Mouse (Mus musculus): ENCODE data around the gene Lgr5. TPM values are rescaled to one million over a fixed set of nuclear protein-coding genes. Genes with fewer than 3 reads are reported as not detected.

The Lgr5 gene
- total and polyA plus RNA-seq, 3 experiments, result 0.11 TPM; not detected in 2

DNA sequence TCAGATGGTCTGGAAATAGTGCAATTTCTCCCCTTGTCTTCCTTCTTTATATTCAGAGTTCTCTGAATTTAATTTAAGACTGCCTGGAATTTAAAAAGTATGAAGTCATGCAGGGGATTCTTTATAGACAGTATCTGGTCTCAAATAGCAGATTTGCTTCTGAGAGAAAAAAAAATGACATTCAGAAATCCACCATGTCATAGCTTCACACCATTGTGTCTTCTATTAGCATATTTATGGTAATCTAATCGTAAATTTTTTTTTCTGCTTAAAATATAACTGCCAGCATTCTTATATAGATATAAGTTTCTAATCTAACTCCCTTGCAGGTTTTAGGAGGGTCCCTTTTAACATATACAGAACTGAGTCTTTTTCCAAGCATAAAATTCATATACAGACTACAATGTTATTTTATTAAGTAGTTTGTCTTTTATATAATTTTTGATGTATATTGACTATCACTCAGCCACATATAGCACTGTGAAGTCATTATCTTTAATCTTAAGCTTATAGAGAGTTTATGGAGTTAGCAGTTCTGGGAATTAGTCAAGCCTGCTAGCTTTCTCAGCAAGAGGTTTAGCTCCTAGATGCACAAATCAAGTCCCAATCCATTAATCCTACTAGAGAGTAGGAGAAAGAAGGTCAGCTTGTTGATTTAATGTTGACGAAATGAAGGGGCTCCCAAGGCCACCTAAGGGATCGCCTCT lies 15.7 kb downstream of the Lgr5 start:
- TF ChIP-seq GATA2 (IDR thresholded peaks at IDR 0.05; ENCODE audit: borderline replicate concordance, low read depth, low read length), result no peak
- no peak for TF ChIP-seq POLR2AphosphoS5 (IDR thresholded peaks at IDR 0.05; ENCODE audit: insufficient replicate concordance, low read depth, low read length)
- TF ChIP-seq TAL1 (conservative IDR thresholded peaks at IDR 0.05; ENCODE audit: low read depth, low read length), result no peak
- no peak for TF ChIP-seq GATA1 (IDR thresholded peaks at IDR 0.05; ENCODE audit: borderline replicate concordance, low read length)
- TF ChIP-seq CTCF (IDR thresholded peaks at IDR 0.05; ENCODE audit: low read depth, low read length), result no peak
- Histone ChIP-seq H3K4me3 (ENCODE audit: low read depth, low read length) (no peak overlapping the region), H3K4me1 (ENCODE audit: insufficient read depth, low read depth, low read length) (no peaks in the 10 kb centered on the region), H3K27me3 (ENCODE audit: insufficient read depth, low read length) (no peaks in the 10 kb centered on the region), H3K9me3 (replicated peaks) (peaks cover 33% of the 10 kb centered on the region), H3K36me3 (replicated peaks) (no peaks in the 10 kb centered on the region)
- DNase-seq (ENCODE audit: low spot score) (no peak), ATAC-seq (ENCODE audit: extremely low read depth, insufficient number of reproducible peaks, low FRiP score, poor library complexity, severe bottlenecking) (no peak)

GRCm38 (mm10) chr10:115571317-115571716 lies 16.3 kb downstream of the Lgr5 start:
- no peaks in the 10 kb centered on the region for H3K36me3 ChIP-seq (replicated peaks)
- H3K27me3 ChIP-seq (ENCODE audit: insufficient read depth, low read length), result no peaks in the 10 kb centered on the region
- peaks cover 35% of the 10 kb centered on the region for H3K9me3 ChIP-seq (replicated peaks)
- no peak for ATAC-seq (ENCODE audit: extremely low read depth, insufficient number of reproducible peaks, low FRiP score, poor library complexity, severe bottlenecking)
- no peak overlapping the region for H3K4me3 ChIP-seq (ENCODE audit: low read depth, low read length)
- DNase-seq (ENCODE audit: low spot score), result no peak
- TF ChIP-seq TAL1 (conservative IDR thresholded peaks at IDR 0.05; ENCODE audit: low read depth, low read length), result no peak
- no peak for TF ChIP-seq POLR2AphosphoS5 (IDR thresholded peaks at IDR 0.05; ENCODE audit: insufficient replicate concordance, low read depth, low read length)
- TF ChIP-seq GATA2 (IDR thresholded peaks at IDR 0.05; ENCODE audit: borderline replicate concordance, low read depth, low read length), result no peak
- no peak for TF ChIP-seq CTCF (IDR thresholded peaks at IDR 0.05; ENCODE audit: low read depth, low read length)
- no peaks in the 10 kb centered on the region for H3K4me1 ChIP-seq (ENCODE audit: insufficient read depth, low read depth, low read length)

DNA sequence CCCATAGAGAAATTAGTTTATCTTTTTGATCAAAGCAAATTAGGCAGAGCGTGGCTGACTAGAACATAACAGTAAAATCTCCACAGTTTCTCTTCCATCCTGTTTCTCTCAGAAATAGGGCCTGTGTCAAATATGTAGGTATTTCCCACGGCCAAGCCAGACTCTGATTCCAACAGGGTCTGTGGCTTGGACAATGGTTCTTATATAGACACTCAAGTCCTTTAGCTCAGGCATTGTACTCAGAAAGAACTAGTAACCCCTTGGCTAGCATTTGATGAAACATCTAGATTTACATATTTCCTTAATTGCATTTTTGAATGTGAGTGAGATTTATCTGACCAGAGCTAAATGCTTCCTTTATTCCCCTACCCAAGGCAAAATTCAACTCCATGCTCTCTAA lies 17.0 kb downstream of the Lgr5 start:
- TF ChIP-seq POLR2AphosphoS5 (IDR thresholded peaks at IDR 0.05; ENCODE audit: insufficient replicate concordance, low read depth, low read length) (no peak), CTCF (IDR thresholded peaks at IDR 0.05; ENCODE audit: low read depth, low read length) (no peak), GATA1 (IDR thresholded peaks at IDR 0.05; ENCODE audit: borderline replicate concordance, low read length) (no peak), TAL1 (conservative IDR thresholded peaks at IDR 0.05; ENCODE audit: low read depth, low read length) (no peak), GATA2 (IDR thresholded peaks at IDR 0.05; ENCODE audit: borderline replicate concordance, low read depth, low read length) (no peak)
- H3K27me3 ChIP-seq (ENCODE audit: insufficient read depth, low read length), result no peaks in the 10 kb centered on the region
- DNase-seq (ENCODE audit: low spot score) (no peak), ATAC-seq (ENCODE audit: extremely low read depth, insufficient number of reproducible peaks, low FRiP score, poor library complexity, severe bottlenecking) (no peak)
- H3K9me3 ChIP-seq (replicated peaks), result peaks cover 32% of the 10 kb centered on the region
- H3K36me3 ChIP-seq (replicated peaks), result no peaks in the 10 kb centered on the region
- H3K4me3 ChIP-seq (ENCODE audit: low read depth, low read length), result no peak overlapping the region
- H3K4me1 ChIP-seq (ENCODE audit: insufficient read depth, low read depth, low read length), result no peaks in the 10 kb centered on the region

GRCm38 (mm10) chr10:115569712-115570491 lies 17.7 kb downstream of the Lgr5 start, which contains the start of gene A930009A15Rik:
TSS of gene A930009A15Rik (plus strand) at chr10:115569986.
- ATAC-seq (ENCODE audit: extremely low read depth, insufficient number of reproducible peaks, low FRiP score, poor library complexity, severe bottlenecking) (no peak), DNase-seq (ENCODE audit: low spot score) (no peak)
- Histone ChIP-seq H3K36me3 (replicated peaks) (no peaks in the 10 kb centered on the region), H3K4me1 (ENCODE audit: insufficient read depth, low read depth, low read length) (no peaks in the 10 kb centered on the region), H3K4me3 (ENCODE audit: low read depth, low read length) (no peak within 1 kb of the TSS), H3K27me3 (ENCODE audit: insufficient read depth, low read length) (no peaks in the 10 kb centered on the region), H3K9me3 (replicated peaks) (peaks cover 31% of the 10 kb centered on the region)
- TF ChIP-seq CTCF (IDR thresholded peaks at IDR 0.05; ENCODE audit: low read depth, low read length), result no peak
- TF ChIP-seq POLR2AphosphoS5 (IDR thresholded peaks at IDR 0.05; ENCODE audit: insufficient replicate concordance, low read depth, low read length), result no peak

- Histone ChIP-seq H3K27me3 (ENCODE audit: insufficient read depth, low read length) (no peaks in the 10 kb centered on the region), H3K36me3 (replicated peaks) (no peaks in the 10 kb centered on the region), H3K4me3 (ENCODE audit: low read depth, low read length) (no peak overlapping the region), H3K9me3 (replicated peaks) (peaks cover 41% of the 10 kb centered on the region), H3K4me1 (ENCODE audit: insufficient read depth, low read depth, low read length) (no peaks in the 10 kb centered on the region)
- ATAC-seq (ENCODE audit: extremely low read depth, insufficient number of reproducible peaks, low FRiP score, poor library complexity, severe bottlenecking) (no peak), DNase-seq (ENCODE audit: low spot score) (no peak)
- TF ChIP-seq GATA1 (IDR thresholded peaks at IDR 0.05; ENCODE audit: borderline replicate concordance, low read length) (no peak), TAL1 (conservative IDR thresholded peaks at IDR 0.05; ENCODE audit: low read depth, low read length) (no peak), POLR2AphosphoS5 (IDR thresholded peaks at IDR 0.05; ENCODE audit: insufficient replicate concordance, low read depth, low read length) (no peak), CTCF (IDR thresholded peaks at IDR 0.05; ENCODE audit: low read depth, low read length) (no peak), GATA2 (IDR thresholded peaks at IDR 0.05; ENCODE audit: borderline replicate concordance, low read depth, low read length) (no peak)
Observed at GRCm38 (mm10) chr10:115563961-115564360, 23.6 kb downstream of the Lgr5 start.

GRCm38 (mm10) chr10:115562911-115563686 lies 24.5 kb downstream of the Lgr5 start:
- TF ChIP-seq GATA2 (IDR thresholded peaks at IDR 0.05; ENCODE audit: borderline replicate concordance, low read depth, low read length) (no peak), TAL1 (conservative IDR thresholded peaks at IDR 0.05; ENCODE audit: low read depth, low read length) (no peak), CTCF (IDR thresholded peaks at IDR 0.05; ENCODE audit: low read depth, low read length) (no peak), GATA1 (IDR thresholded peaks at IDR 0.05; ENCODE audit: borderline replicate concordance, low read length) (no peak), POLR2AphosphoS5 (IDR thresholded peaks at IDR 0.05; ENCODE audit: insufficient replicate concordance, low read depth, low read length) (no peak)
- H3K9me3 ChIP-seq (replicated peaks), result peaks cover 41% of the 10 kb centered on the region
- ATAC-seq (ENCODE audit: extremely low read depth, insufficient number of reproducible peaks, low FRiP score, poor library complexity, severe bottlenecking) (no peak), DNase-seq (ENCODE audit: low spot score) (no peak)
- no peaks in the 10 kb centered on the region for H3K36me3 ChIP-seq (replicated peaks)
- H3K27me3 ChIP-seq (ENCODE audit: insufficient read depth, low read length), result no peaks in the 10 kb centered on the region
- H3K4me1 ChIP-seq (ENCODE audit: insufficient read depth, low read depth, low read length), result no peaks in the 10 kb centered on the region
- H3K4me3 ChIP-seq (ENCODE audit: low read depth, low read length), result no peak overlapping the region
